Mouse (Mus musculus): ENCODE data around the gene Rps27l. TPM values are rescaled to one million over a fixed set of nuclear protein-coding genes. Genes with fewer than 3 reads are reported as not detected.

Rps27l gene
- polyA plus RNA-seq, 1 experiment from 2014 or later = 251 TPM

- WGBS = 84% methylated on average over 7 of the region's 7 CpGs
- DNase-seq = no peak
- no peak overlapping the region for H3K4me2 ChIP-seq (ENCODE audit: low read length)
Measured at GRCm38 (mm10) chr9:66930351-66930750, 15.5 kb upstream of the Rps27l start.

GRCm38 (mm10) chr9:66933869-66934808, 11.7 kb upstream of the Rps27l start:
- DNase-seq (peak; percentile 74), ATAC-seq (ENCODE audit: low FRiP score, low TSS enrichment) (peak; percentile 50)
- Histone ChIP-seq H3K9me3 (ENCODE audit: control insufficient read depth, low read length) (no peaks in the 10 kb centered on the region), H3K27me3 (ENCODE audit: control insufficient read depth, insufficient read depth, low read length) (no peaks in the 10 kb centered on the region), H3K27ac (replicated peaks; ENCODE audit: low read depth, low read length) (peak overlapping the region; percentile 72), H3K4me1 (ENCODE audit: control insufficient read depth, insufficient read depth, low read length) (peaks cover 15% of the 10 kb centered on the region), H3K4me2 (ENCODE audit: low read length) (peak overlapping the region; percentile 31), H3K4me3 (replicated peaks; ENCODE audit: low read depth, low read length) (no peak overlapping the region), H3K36me3 (ENCODE audit: control insufficient read depth, insufficient read depth, low read length) (no peaks in the 10 kb centered on the region), H3K9ac (replicated peaks; ENCODE audit: low read length) (peak overlapping the region; percentile 20; the same call in 1 of the 2 replicates)
- WGBS = 16% methylated on average over 19 of the region's 19 CpGs

More at GRCm38 (mm10) chr9:66930351-66930750, 15.5 kb upstream of the Rps27l start:
- H3K27ac ChIP-seq (replicated peaks; ENCODE audit: low read depth, low read length) = no peak overlapping the region
- no peaks in the 10 kb centered on the region for H3K36me3 ChIP-seq (ENCODE audit: control insufficient read depth, insufficient read depth, low read length)
- no peaks in the 10 kb centered on the region for H3K27me3 ChIP-seq (ENCODE audit: control insufficient read depth, insufficient read depth, low read length)
- no peak for ATAC-seq (ENCODE audit: low FRiP score, low TSS enrichment)
- H3K9me3 ChIP-seq (ENCODE audit: control insufficient read depth, low read length) = no peaks in the 10 kb centered on the region
- H3K4me1 ChIP-seq (ENCODE audit: control insufficient read depth, insufficient read depth, low read length) = peaks cover 17% of the 10 kb centered on the region
- no peak overlapping the region for H3K9ac ChIP-seq (replicated peaks; ENCODE audit: low read length)
- no peak overlapping the region for H3K4me3 ChIP-seq (replicated peaks; ENCODE audit: low read depth, low read length)

- Histone ChIP-seq H3K27ac (replicated peaks; ENCODE audit: low read depth, low read length) (no peak overlapping the region), H3K9ac (replicated peaks; ENCODE audit: low read length) (no peak overlapping the region), H3K36me3 (ENCODE audit: control insufficient read depth, insufficient read depth, low read length) (no peaks in the 10 kb centered on the region), H3K27me3 (ENCODE audit: control insufficient read depth, insufficient read depth, low read length) (no peaks in the 10 kb centered on the region), H3K4me2 (ENCODE audit: low read length) (no peak overlapping the region), H3K4me1 (ENCODE audit: control insufficient read depth, insufficient read depth, low read length) (peaks cover 15% of the 10 kb centered on the region), H3K4me3 (replicated peaks; ENCODE audit: low read depth, low read length) (no peak overlapping the region), H3K9me3 (ENCODE audit: control insufficient read depth, low read length) (no peaks in the 10 kb centered on the region)
- ATAC-seq (ENCODE audit: low FRiP score, low TSS enrichment) (no peak), DNase-seq (peak; percentile 50)
- WGBS = 67% methylated on average over 8 of the region's 8 CpGs
Measured at GRCm38 (mm10) chr9:66937507-66937906, 8.4 kb upstream of the Rps27l start.

- no peak for ATAC-seq (ENCODE audit: low FRiP score, low TSS enrichment)
- no peak overlapping the region for H3K4me3 ChIP-seq (replicated peaks; ENCODE audit: low read depth, low read length)
- H3K9me3 ChIP-seq (ENCODE audit: control insufficient read depth, low read length) = no peaks in the 10 kb centered on the region
- WGBS = 6% methylated on average over 4 of the region's 4 CpGs
- no peaks in the 10 kb centered on the region for H3K27me3 ChIP-seq (ENCODE audit: control insufficient read depth, insufficient read depth, low read length)
- peaks cover 6% of the 10 kb centered on the region for H3K4me1 ChIP-seq (ENCODE audit: control insufficient read depth, insufficient read depth, low read length)
- H3K4me2 ChIP-seq (ENCODE audit: low read length) = no peak overlapping the region
- no peak overlapping the region for H3K9ac ChIP-seq (replicated peaks; ENCODE audit: low read length)
- H3K27ac ChIP-seq (replicated peaks; ENCODE audit: low read depth, low read length) = no peak overlapping the region
- H3K36me3 ChIP-seq (ENCODE audit: control insufficient read depth, insufficient read depth, low read length) = no peaks in the 10 kb centered on the region
- peak; percentile 85 for DNase-seq
Measured at GRCm38 (mm10) chr9:66938836-66939235, 7.0 kb upstream of the Rps27l start.

- H3K9ac ChIP-seq (replicated peaks; ENCODE audit: low read length) = peak overlapping the region; percentile 86
- peak overlapping the region; percentile 93 for H3K27ac ChIP-seq (replicated peaks; ENCODE audit: low read depth, low read length)
- H3K4me2 ChIP-seq (ENCODE audit: low read length) = peak overlapping the region; percentile 83
- ATAC-seq (ENCODE audit: low FRiP score, low TSS enrichment) (no peak), DNase-seq (no peak)
- no peaks in the 10 kb centered on the region for H3K9me3 ChIP-seq (ENCODE audit: control insufficient read depth, low read length)
- peaks cover 10% of the 10 kb centered on the region; the same call in 1 of the 2 replicates for H3K36me3 ChIP-seq (ENCODE audit: control insufficient read depth, insufficient read depth, low read length)
- H3K4me1 ChIP-seq (ENCODE audit: control insufficient read depth, insufficient read depth, low read length) = peaks cover 10% of the 10 kb centered on the region; the same call in 1 of the 2 replicates
- 23% methylated on average over 4 of the region's 4 CpGs for WGBS
- H3K4me3 ChIP-seq (replicated peaks; ENCODE audit: low read depth, low read length) = peak overlapping the region; percentile 93
- no peaks in the 10 kb centered on the region for H3K27me3 ChIP-seq (ENCODE audit: control insufficient read depth, insufficient read depth, low read length)
Measured at GRCm38 (mm10) chr9:66945161-66945560, 725 bp upstream of the Rps27l start.

GRCm38 (mm10) chr9:66948536-66948935, 2.6 kb downstream of the Rps27l start:
- H3K4me2 ChIP-seq (ENCODE audit: low read length) = no peak overlapping the region
- no peak overlapping the region for H3K27ac ChIP-seq (replicated peaks; ENCODE audit: low read depth, low read length)
- WGBS = 100% methylated on average over 2 of the region's 2 CpGs
- H3K36me3 ChIP-seq (ENCODE audit: control insufficient read depth, insufficient read depth, low read length) = peaks cover 10% of the 10 kb centered on the region; the same call in 1 of the 2 replicates
- no peaks in the 10 kb centered on the region for H3K9me3 ChIP-seq (ENCODE audit: control insufficient read depth, low read length)
- H3K4me3 ChIP-seq (replicated peaks; ENCODE audit: low read depth, low read length) = no peak overlapping the region
- DNase-seq (no peak), ATAC-seq (ENCODE audit: low FRiP score, low TSS enrichment) (no peak)
- H3K9ac ChIP-seq (replicated peaks; ENCODE audit: low read length) = no peak overlapping the region
- no peaks in the 10 kb centered on the region for H3K27me3 ChIP-seq (ENCODE audit: control insufficient read depth, insufficient read depth, low read length)
- H3K4me1 ChIP-seq (ENCODE audit: control insufficient read depth, insufficient read depth, low read length) = peaks cover 10% of the 10 kb centered on the region; the same call in 1 of the 2 replicates

- Histone ChIP-seq H3K9ac (replicated peaks; ENCODE audit: low read length) (no peak overlapping the region), H3K27ac (replicated peaks; ENCODE audit: low read depth, low read length) (no peak overlapping the region)
- 85% methylated on average over 8 of the region's 8 CpGs for WGBS
Measured at GRCm38 (mm10) chr9:66952321-66952720, 6.4 kb downstream of the Rps27l start.

GRCm38 (mm10) chr9:66952886-66953285, 7.0 kb downstream of the Rps27l start:
- WGBS = 93% methylated on average over 2 of the region's 2 CpGs
- no peak overlapping the region for H3K9ac ChIP-seq (replicated peaks; ENCODE audit: low read length)
- H3K4me3 ChIP-seq (replicated peaks; ENCODE audit: low read depth, low read length) = no peak overlapping the region
- DNase-seq (no peak), ATAC-seq (ENCODE audit: low FRiP score, low TSS enrichment) (no peak)
- peaks cover 13% of the 10 kb centered on the region; the same call in 1 of the 2 replicates for H3K36me3 ChIP-seq (ENCODE audit: control insufficient read depth, insufficient read depth, low read length)
- no peaks in the 10 kb centered on the region for H3K4me1 ChIP-seq (ENCODE audit: control insufficient read depth, insufficient read depth, low read length)
- H3K27ac ChIP-seq (replicated peaks; ENCODE audit: low read depth, low read length) = no peak overlapping the region
- no peaks in the 10 kb centered on the region for H3K9me3 ChIP-seq (ENCODE audit: control insufficient read depth, low read length)
- no peak overlapping the region for H3K4me2 ChIP-seq (ENCODE audit: low read length)
- H3K27me3 ChIP-seq (ENCODE audit: control insufficient read depth, insufficient read depth, low read length) = no peaks in the 10 kb centered on the region

More at GRCm38 (mm10) chr9:66952321-66952720, 6.4 kb downstream of the Rps27l start:
- no peaks in the 10 kb centered on the region for H3K27me3 ChIP-seq (ENCODE audit: control insufficient read depth, insufficient read depth, low read length)
- DNase-seq (no peak), ATAC-seq (ENCODE audit: low FRiP score, low TSS enrichment) (no peak)
- no peak overlapping the region for H3K4me3 ChIP-seq (replicated peaks; ENCODE audit: low read depth, low read length)
- no peak overlapping the region for H3K4me2 ChIP-seq (ENCODE audit: low read length)
- H3K36me3 ChIP-seq (ENCODE audit: control insufficient read depth, insufficient read depth, low read length) = peaks cover 15% of the 10 kb centered on the region; the same call in 1 of the 2 replicates
- no peaks in the 10 kb centered on the region for H3K4me1 ChIP-seq (ENCODE audit: control insufficient read depth, insufficient read depth, low read length)
- H3K9me3 ChIP-seq (ENCODE audit: control insufficient read depth, low read length) = no peaks in the 10 kb centered on the region
